Mouse (Mus musculus) erythroblast, embryonic 14.5 days (primary cell): ENCODE data around the gene Ccdc50.

Source experiments
- GATA1 ChIP-seq: IDR thresholded peaks from 2 replicates; pipeline ENCODE4 v1.6.1; 2012; ENCODE audit warnings: low read length, inconsistent platforms, mixed read lengths
- TAL1 ChIP-seq: IDR thresholded peaks from 3 replicates; pipeline ENCODE4 v1.6.1; 2012; ENCODE audit warnings: low read length, inconsistent platforms, mixed read lengths

GRCm38 (mm10) chr16:27349235-27349634 is 39.4 kb upstream of the Ccdc50 start:
- TF ChIP-seq TAL1 (no peak), GATA1 (no peak)
